Mouse (Mus musculus) CH12.LX (cell line): ENCODE results near the gene Ephb3.

Experiments used
- CTCF ChIP-seq, 2 experiments: IDR thresholded peaks in 1 of 2; conservative IDR thresholded peaks in 1 of 2; 2 replicates each; pipeline ENCODE4 v1.5.1; 2011 to 2012; ENCODE audit warnings: low read depth in 2 of 2, low read length in 2 of 2, improper control_type of control experiment in 1 of 2, inconsistent platforms in 1 of 2, mild to moderate bottlenecking in 1 of 2, moderate library complexity in 1 of 2
- MAFK ChIP-seq: IDR thresholded peaks from 2 replicates; pipeline ENCODE4 v1.6.1; 2011; ENCODE audit warnings: low read length, improper control_type of control experiment; ENCODE audit not compliant: insufficient replicate concordance

DNA sequence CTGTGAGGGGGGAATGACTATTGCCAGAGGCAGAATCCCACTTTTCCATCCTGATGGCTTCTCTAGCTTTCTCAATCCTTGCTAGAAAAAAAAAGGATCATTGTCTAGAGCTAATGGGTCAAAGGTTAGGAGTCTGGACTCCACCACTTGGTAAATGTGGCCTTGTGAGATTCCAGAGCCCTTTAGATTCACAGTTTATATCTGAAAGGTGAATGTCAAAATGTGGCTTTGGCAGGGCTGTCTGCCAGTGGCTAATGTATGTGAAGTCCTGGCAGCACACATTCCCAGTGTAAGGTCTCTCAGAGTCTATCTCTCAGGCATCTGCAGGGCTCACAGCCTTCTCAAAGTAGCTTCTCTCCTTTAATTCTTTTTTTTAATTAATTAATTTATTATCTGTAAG, 36.5 kb downstream of the Ephb3 start:
- no peak for TF ChIP-seq MAFK
- no peak for TF ChIP-seq CTCF (conservative IDR thresholded peaks at IDR 0.05 in 1 of 2, IDR thresholded peaks at IDR 0.05 in 1 of 2; ENCODE audit: low read depth in 2 of 2, low read length in 2 of 2)
